Mouse (Mus musculus) left cerebral cortex, postnatal 4 days (tissue): Measurements from ENCODE around the gene Gm7534. TPM values are rescaled to one million over a fixed set of nuclear protein-coding genes. Genes with fewer than 3 reads are reported as not detected.
"Not testable (repeated sequence)": the region's sequence is repeated elsewhere in the genome, so short reads cannot be mapped to it uniquely, and the experiment has no call there.

Experiments
- DNase-seq: peaks from one replicate; pipeline ENCODE4 v3.0.0-alpha.2; 2022
- intact Hi-C: fragments of 180-260 bp; cut with DNase I; formaldehyde crosslinking; loops from one replicate; pipeline ENCODE4 v1.15.1; 2025
- total RNA-seq, 2 experiments: library from RNA; stranded (reverse); gene quantifications; 2 replicates each; pipeline ENCODE4 v1.2.3; 2021

Gm7534 gene
- total RNA-seq, 2 experiments from 2014 or later: not detected

DNA sequence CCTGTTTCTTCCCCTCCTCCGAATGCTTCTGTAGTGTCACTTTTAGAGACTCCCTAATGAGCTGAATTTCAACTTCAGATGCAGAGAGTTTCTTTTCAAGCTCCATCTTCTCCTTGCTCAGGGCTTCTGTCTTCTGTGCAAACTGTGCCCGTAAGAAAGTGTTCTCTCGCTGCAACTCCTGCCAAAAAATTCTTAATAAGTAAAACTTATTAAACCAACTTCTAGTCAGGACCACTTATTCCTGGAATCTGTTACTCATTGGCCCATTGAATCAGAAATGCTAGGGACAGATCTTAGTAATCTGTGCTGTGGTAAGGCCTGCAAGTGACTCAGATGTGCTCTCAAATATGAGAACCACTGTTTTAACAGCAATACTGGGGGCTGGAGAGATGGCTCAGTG lies 50.7 kb downstream of the Gm7534 start:
- intact Hi-C loops: no loop called here
- DNase-seq: no peak

DNA sequence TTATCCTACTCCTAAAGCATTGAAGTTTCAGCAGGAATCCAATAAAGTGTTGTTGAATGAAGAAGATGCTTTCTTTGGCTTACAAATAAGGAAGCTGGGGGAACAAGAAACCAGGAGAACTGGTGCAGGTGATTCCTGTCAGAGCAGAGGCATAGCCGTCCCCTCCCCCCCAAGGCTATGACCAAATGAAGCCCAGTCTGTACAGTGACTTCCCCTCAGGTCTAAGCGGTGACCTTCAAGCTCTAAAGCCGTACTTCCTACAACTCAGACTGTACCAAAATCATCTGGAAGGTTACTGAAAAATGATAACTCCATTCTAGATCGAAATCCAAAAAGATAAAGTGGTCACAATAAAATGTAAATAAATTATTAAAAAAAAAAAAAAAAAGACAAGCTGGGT lies 53.4 kb downstream of the Gm7534 start:
- intact Hi-C loops: no loop called here
- DNase-seq: no peak

DNA sequence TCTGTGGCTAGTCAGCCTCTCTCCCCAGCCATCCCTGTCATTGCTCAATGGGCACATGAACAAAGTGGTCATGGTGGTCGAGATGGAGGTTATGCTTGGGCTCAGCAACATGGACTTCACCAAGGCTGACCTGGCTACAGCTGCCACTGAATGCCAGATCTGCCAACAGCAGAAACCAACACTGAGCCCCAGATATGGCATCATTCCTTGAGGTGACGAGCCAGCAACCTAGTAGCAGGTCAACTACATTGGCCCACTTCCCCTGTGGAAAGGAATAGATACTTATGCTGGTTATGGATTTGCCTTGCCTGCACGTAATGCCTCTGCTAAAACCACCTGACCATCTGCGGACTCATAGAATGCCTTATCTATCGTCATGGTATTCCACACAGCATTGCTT lies 58.5 kb downstream of the Gm7534 start:
- intact Hi-C loops, DNase-seq: not testable (repeated sequence)

Other genes with a start within 250 kb of the Gm7534 start
- 100 to 1,000 TPM; 274 to 291 TPM for gene Hmgn2, start 234.4 kb downstream of the Gm7534 start, total RNA-seq
- 10 to 100 TPM; 49.1 to 57.1 TPM for gene Dhdds, start 202.1 kb downstream of the Gm7534 start, total RNA-seq
- gene Lin28a, start 184.2 kb downstream of the Gm7534 start, total RNA-seq: not detected
- not detected for gene Zfp683, start 149.2 kb downstream of the Gm7534 start, total RNA-seq
- 1 to 10 TPM; 5.8 to 8.5 TPM for gene Crybg2, start 142.2 kb downstream of the Gm7534 start, total RNA-seq
- gene Cd52, start 107.9 kb downstream of the Gm7534 start, total RNA-seq: 1 to 10 TPM; 1.1 to 1.6 TPM
- 10 to 100 TPM; 16.9 to 24.0 TPM for gene Ubxn11, start 100.4 kb downstream of the Gm7534 start, total RNA-seq
- 100 to 1,000 TPM; 214 to 231 TPM for gene Sh3bgrl3, start 74.2 kb downstream of the Gm7534 start, total RNA-seq
- 10 to 100 TPM; 11.2 to 17.0 TPM for gene Cep85, start 15.9 kb downstream of the Gm7534 start, total RNA-seq
- gene Catsper4, start 24.4 kb upstream of the Gm7534 start, total RNA-seq: under 1 TPM in 1 of 2 experiments, not detected in 1; 0.34 TPM
- gene Cnksr1, start 35.4 kb upstream of the Gm7534 start, total RNA-seq: under 1 TPM; 0.22 to 0.36 TPM
- not detected for gene E130218I03Rik, start 40.7 kb upstream of the Gm7534 start, total RNA-seq
- gene Zfp593, start 42.6 kb upstream of the Gm7534 start, total RNA-seq: 10 to 100 TPM; 15.4 to 16.5 TPM
- not detected for gene Gm30191, start 43.9 kb upstream of the Gm7534 start, total RNA-seq
- 1 to 10 TPM; 7.5 to 8.4 TPM for gene Grrp1, start 51.1 kb upstream of the Gm7534 start, total RNA-seq
- 10 to 100 TPM; 36.9 to 39.7 TPM for gene Pdik1l, start 84.9 kb upstream of the Gm7534 start, total RNA-seq
- gene Trim63, start 112.1 kb upstream of the Gm7534 start, total RNA-seq: under 1 TPM; 0.44 to 0.46 TPM
- not detected for gene Slc30a2, start 140.2 kb upstream of the Gm7534 start, total RNA-seq
- gene Extl1, start 180.8 kb upstream of the Gm7534 start, total RNA-seq: 1 to 10 TPM; 3.9 to 4.1 TPM
- 10 to 100 TPM; 12.7 to 14.1 TPM for gene Pafah2, start 193.3 kb upstream of the Gm7534 start, total RNA-seq